Comparison of ENCODE assay signal across 19 mouse cellular contexts in genomic region chr7:90432221-90432620, GRCm38 (mm10). TPM values are rescaled to one million over a fixed set of nuclear protein-coding genes. Genes with fewer than 3 reads are reported as not detected.
A peak's percentile ranks its signal among the peaks of the same experiment; 100 is the strongest.
DNase-seq lines count a peak whose midpoint lies in the region; ATAC-seq lines count a peak whose summit lies in the region.
"Had no signal": no experiment of that assay in that cellular context is flagged by ENCODE, and none has a peak within 500 bp of the region (broad histone marks: within the 10 kb centered on the region; RNA-seq: fewer than 3 reads in every experiment).

No protein-coding gene starts in this region.

- DNase-seq in cerebellum, adult 11 months = no peak
- peak; percentile 44 for DNase-seq in cerebellum, adult 9-11 months
- DNase-seq in cerebellum, postnatal 14 days = no peak
- DNase-seq in retina, postnatal 1 day = peak; percentile 65
- DNase-seq: adrenal gland, adult 8-10 months; adrenal gland, postnatal 14 days; adrenal gland, postnatal 36 days; B cell, adult 2 months; cerebellum, postnatal 36 days; embryo, embryonic 11 days; forebrain, postnatal 0 days had no signal

- 0 out of 2 replicates have a peak, but pooled peaks have one; percentile 61 for ATAC-seq in cerebellum, adult (ENCODE audit: insufficient number of reproducible peaks, low FRiP score, low TSS enrichment)
- no peak for ATAC-seq in erythroblast, adult 5-6 weeks (replicated peaks; ENCODE audit: low FRiP score, poor library complexity, severe bottlenecking)
- ATAC-seq: activated CD4-positive, CD25-positive, alpha-beta regulatory T cell, adult 4 months; CD4-positive, CD25-positive, alpha-beta regulatory T cell, adult 4 months; forebrain, embryonic 13.5 days; forebrain, embryonic 15.5 days; forebrain, postnatal 0 days; Patski had no signal

RNA-seq across cellular contexts. Expression of gene Ccdc89, which starts 5.8 kb away (rescaled TPM):
- total RNA-seq in erythroblast, adult 5-6 weeks (2015; ENCODE audit: low replicate concordance) = not detected in 2 replicates
- not detected in 2 replicates for total RNA-seq in erythroblast, adult 5-6 weeks (2017; ENCODE audit: low replicate concordance)
- total RNA-seq: CH12.LX had no signal

RNA-seq across cellular contexts. Expression of gene Crebzf, which starts 10.3 kb away (rescaled TPM):
- 66.3 and 72.1 TPM in 2 replicates for total RNA-seq in erythroblast, adult 5-6 weeks (2015; ENCODE audit: low replicate concordance)
- total RNA-seq in erythroblast, adult 5-6 weeks (2017; ENCODE audit: low replicate concordance) = 54.6 and 56.1 TPM in 2 replicates

RNA-seq across cellular contexts. Expression of gene Tmem126a, which starts 24.8 kb away (rescaled TPM):
- total RNA-seq in erythroblast, adult 5-6 weeks (2015; ENCODE audit: low replicate concordance) = 2.7 and 8.8 TPM in 2 replicates
- 4.9 and 7.2 TPM in 2 replicates for total RNA-seq in erythroblast, adult 5-6 weeks (2017; ENCODE audit: low replicate concordance)

RNA-seq across cellular contexts. Expression of gene Tmem126b, which starts 43.6 kb away (rescaled TPM):
- total RNA-seq in erythroblast, adult 5-6 weeks (2015; ENCODE audit: low replicate concordance) = 4.6 and 7.1 TPM in 2 replicates
- 3.2 and 5.6 TPM in 2 replicates for total RNA-seq in erythroblast, adult 5-6 weeks (2017; ENCODE audit: low replicate concordance)

RNA-seq across cellular contexts. Expression of gene Dlg2, which starts 44.3 kb away (rescaled TPM):
- 0.21 and 1.2 TPM in 2 replicates for total RNA-seq in erythroblast, adult 5-6 weeks (2015; ENCODE audit: low replicate concordance)
- total RNA-seq in erythroblast, adult 5-6 weeks (2017; ENCODE audit: low replicate concordance) = 0.60 TPM in 1 of 2 replicates, not detected in the other
- total RNA-seq: CH12.LX had no signal

Comparison
In these comparisons a context has a peak if more than half of its experiments do, and no peak if none do; other contexts are left out.
1. DNase-seq: peak in cerebellum, adult 9-11 months (single experiment) and retina, postnatal 1 day (single experiment); none in cerebellum, adult 11 months (single experiment) and cerebellum, postnatal 14 days (0 of 2).